Mouse (Mus musculus) regulatory T cell (primary cell): ENCODE measurements around the gene Spg7.
"Not testable (repeated sequence)": the region's sequence is repeated elsewhere in the genome, so short reads cannot be mapped to it uniquely, and the experiment has no call there.

ENCODE experiments used
- in situ Hi-C: fragments of 300-600 bp; cut with MboI, MseI; formaldehyde crosslinking; loops from one replicate; pipeline ENCODE4 v1.15.1; 2025; ENCODE audit warnings: high pct_unique_total_duplicates

The Spg7 gene

GRCm38 (mm10) chr8:123097786-123098584, 35.2 kb downstream of the Spg7 start:
- in situ Hi-C loops = loop anchor here (5.0 kb wide), 1 partner anchor 41 kb away; no protein-coding TSS in a partner anchor

GRCm38 (mm10) chr8:123100288-123100687, 37.5 kb downstream of the Spg7 start:
- in situ Hi-C loops = no loop called here

- in situ Hi-C loops = no loop called here
Measured at GRCm38 (mm10) chr8:123101244-123101643, 38.5 kb downstream of the Spg7 start.

DNA sequence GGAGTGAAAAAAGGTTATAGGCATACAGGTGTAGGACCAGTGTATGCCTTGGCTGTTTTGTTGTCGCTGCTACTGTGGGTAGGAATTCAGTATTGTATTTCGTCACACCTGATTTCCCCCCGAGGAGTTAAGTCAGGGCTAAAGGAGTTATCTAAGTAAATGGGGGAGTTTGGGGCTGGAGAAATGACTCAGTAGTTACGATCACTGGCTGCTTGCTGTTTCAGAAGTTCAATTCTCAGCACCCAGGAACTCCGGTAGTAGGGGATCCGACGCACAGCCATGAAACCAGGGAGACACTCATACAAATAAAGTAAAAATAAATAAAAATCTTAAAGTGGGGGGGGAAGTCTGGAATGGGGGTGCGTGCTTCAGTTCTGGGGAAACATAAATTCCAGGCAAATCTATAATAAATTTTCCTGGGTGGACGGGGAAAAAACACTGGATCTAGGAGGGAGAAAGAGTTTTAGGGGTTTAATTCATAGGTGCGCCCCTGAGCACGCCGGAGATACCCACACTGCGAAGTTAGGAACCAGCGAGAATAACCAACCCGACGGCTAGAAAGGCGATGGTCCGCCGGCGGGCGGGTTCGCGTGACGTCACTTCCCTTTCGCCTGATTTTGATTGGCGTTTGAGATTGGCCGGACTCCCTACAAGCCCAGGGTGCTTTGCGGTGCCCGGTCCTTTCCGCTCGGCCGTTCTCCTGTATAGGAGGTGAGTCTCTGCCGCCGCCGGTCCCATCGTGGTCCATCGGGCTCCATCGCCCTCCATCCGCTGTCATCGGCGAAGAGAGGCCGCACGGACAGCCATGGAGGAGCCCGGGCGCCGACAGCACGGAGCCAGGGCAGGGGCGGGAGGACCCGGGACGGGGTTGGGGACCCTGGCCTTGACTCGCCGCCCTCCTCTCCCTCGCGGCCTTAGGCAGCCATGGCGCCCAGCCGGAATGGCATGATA, 39.3 kb downstream of the Spg7 start, which contains the start of gene Rpl13:
Rpl13 (plus strand) TSS at position 616 of the 951 bp plus-strand sequence.
- in situ Hi-C loops = no loop called here

DNA sequence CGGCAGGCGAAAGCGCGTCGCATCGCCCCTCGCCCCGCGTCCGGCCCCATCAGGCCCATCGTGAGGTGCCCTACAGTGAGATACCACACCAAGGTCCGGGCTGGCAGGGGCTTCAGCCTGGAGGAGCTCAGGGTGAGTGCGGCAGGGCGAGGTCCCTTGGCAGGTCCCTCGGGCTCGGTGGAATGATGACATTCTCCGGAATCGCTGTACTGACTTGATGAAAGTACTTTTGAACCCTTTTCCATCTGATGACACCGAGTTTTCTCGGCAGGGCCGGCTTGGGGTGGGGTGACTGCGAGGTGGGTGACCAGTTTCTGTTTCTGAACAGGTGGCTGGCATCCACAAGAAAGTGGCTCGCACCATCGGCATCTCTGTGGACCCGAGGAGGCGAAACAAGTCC, 40.1 kb downstream of the Spg7 start:
- in situ Hi-C loops = not testable (repeated sequence)

- in situ Hi-C loops = no loop called here
Measured at GRCm38 (mm10) chr8:123103285-123103684, 40.5 kb downstream of the Spg7 start.

DNA sequence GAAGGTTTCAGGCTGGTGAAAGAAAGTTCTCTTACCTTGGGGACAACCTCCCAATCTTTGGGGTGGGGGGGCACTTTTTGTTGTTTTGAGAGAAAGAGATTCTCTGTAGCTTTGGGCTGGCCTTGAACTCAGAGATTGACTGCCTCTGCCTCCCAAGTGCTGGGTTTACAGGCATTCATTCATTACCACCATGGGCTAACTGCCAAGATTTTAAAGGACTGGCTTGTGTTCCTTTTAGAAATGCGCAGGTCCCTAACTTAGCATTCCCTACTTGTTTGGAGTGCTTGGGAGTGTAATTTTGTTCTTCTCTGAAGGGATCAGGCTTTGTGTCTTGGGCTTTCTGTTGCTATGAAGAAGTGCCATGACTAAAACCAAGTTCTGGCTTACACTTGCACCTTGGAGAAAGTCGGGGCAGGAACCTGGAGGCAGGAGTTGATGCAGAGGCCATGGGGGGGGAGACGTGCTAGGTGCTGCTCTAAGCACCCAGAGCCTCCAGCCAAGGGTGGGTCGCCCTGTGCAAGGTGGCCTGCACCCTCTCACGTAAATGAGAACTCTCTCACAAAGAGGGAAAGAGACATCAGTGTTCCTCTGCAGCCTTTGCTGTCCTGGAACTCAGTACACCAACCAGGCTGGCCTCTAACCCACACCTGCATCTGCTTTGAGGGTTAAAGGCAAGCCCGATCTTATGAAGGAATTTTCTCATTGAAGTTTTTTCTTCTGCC, 41.5 kb downstream of the Spg7 start:
- in situ Hi-C loops = no loop called here

DNA sequence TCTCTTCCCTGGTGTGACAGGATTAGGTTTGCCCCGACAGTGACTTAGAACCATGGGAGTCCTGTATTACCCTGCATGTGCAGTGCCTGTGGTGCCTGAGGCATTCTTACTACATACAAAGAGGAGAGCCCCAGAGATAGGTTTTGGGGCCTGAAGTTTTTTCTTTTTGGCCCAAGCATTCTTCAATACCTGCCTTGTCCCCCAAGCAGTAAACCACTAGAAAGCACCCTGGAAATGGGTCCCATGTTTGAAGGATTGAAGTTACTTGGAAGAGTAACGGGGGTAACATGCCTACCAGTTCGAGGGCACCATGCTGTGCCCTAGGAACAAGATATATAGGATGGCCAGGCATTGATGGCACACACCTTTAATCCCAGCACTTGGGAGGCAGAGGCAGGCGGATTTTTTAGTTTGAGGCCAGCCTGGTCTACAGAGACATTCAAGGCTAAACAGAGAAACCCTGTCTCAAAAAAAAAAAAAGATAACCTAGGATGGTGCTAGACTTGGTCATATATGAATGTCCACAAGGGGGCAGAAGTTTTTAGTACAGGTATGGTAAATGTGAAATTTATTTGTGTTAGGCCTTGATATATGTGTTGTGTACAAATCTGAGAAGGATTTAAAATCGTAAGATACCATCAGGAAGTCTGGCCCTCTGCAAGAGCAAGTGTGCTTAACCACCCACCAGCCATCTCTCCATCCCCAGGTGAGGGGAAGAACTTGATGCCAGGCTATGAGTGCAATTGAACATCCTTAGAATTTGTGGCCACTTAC, 43.0 kb downstream of the Spg7 start:
- in situ Hi-C loops = no loop called here

DNA sequence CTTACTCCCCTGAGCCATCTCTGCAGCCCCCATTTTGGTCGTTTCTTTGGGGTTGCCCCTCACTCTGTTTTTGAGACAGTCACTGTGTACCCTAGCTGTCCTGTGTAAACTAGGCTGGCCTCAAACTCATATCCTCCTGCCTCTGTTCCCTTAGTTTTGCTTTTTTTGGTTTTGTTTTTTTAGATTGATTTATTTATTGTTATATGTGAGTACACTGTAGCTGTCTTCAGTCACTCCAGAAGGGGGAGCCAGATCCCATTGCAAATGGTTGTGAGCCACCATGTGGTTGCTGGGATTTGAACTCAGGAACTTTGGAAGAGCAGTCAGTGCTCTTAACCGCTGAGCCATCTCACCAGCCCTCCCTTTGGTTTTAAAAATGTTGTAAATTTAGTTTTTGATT, 43.8 kb downstream of the Spg7 start:
- in situ Hi-C loops = no loop called here

DNA sequence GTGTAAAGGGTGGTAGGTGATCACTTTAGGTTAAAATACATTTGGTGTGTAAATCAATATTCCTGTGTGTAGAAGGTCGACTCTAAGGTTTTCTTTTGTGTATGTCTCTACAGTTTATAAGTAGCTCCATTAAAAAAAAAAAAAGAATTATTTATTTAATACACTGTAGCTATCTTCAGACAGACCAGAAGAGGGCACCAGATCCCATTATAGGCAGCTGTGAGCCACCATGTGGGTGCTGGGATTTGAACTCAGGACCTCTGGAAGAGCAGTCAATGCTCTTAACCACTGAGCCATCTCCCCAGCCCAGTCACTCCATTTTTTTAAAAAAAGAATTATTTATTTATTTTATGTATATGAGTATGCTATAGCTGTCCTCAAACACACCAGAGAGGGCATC, 45.3 kb downstream of the Spg7 start:
- in situ Hi-C loops = no loop called here

- in situ Hi-C loops = no loop called here
Measured at GRCm38 (mm10) chr8:123108953-123109352, 46.2 kb downstream of the Spg7 start.

- in situ Hi-C loops = no loop called here
Measured at GRCm38 (mm10) chr8:123110649-123111048, 47.9 kb downstream of the Spg7 start.

GRCm38 (mm10) chr8:123112892-123113291, 50.1 kb downstream of the Spg7 start:
- in situ Hi-C loops = no loop called here

DNA sequence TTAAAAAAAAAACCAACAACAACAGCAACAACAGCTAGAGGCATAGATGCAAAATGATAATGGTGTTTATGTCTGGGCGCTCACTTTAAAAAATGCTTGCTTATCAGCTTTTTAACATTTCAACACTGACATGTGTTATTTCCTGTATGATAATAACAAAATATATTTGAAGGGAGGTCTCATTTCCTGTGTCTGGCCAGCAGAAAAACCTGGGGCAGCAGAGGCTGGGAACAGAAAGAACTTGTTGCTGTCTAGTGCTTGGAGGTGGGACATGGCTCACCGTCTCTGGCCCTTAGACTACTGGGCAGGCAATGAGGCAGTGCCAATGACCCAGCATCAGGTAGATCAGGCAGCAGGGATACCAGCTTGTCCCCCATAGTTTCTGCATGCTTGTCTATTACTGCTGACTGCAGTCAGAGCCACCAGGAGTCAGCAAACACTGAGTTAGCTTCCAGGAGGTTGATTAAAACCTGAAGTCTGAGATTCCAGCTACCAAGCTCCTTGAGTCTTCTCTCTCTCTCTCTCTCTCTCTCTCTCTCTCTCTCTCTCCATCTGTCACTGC, 51.2 kb downstream of the Spg7 start:
- in situ Hi-C loops = no loop called here

DNA sequence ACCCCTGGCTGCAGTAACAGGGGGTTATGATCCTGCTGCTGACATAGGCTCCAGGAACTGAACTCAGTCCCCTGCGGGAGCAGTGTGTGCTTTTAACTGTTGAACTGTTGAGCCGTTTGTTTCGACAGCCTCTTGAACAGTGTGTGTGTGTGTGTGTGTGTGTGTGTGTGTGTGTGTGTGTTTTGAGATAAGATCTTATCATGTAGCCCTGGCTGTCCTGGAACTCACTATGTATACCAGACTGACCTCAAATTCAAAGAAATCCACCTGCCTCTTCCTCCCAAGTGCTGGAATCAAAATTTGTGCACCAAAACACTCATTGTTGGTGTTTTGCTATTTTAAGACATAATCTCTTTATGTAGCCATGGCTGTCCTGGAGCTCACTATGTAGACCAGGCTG, 51.9 kb downstream of the Spg7 start:
- in situ Hi-C loops = no loop called here

DNA sequence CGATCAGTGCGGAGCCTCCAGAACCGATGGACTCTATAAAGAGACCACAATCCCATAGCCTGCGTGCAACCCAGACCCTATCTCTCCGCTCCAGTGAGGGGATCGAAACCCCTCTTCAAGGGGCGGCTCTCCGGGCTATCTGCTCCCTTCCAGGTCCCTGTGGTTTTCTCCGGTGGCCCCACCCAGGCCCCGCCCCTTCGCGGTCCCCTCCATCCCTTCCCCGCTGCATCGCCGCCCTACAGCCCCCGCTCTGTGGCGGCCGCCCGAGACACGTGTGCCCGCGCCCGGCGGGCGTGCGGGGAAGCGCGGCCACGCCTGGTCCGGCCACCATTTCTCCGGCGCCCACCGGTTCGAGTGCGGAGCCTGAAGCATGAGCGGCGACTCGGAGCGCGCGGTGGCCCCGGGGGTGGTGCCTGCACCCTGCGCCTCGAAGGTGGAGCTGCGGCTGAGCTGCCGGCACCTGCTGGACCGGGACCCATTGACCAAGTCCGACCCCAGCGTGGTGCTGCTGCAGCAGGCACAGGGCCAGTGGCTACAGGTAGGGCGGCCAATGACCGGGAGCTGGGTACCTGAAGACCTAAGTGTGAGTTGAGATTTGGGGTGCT, 54.5 kb downstream of the Spg7 start, which contains the start of gene Cpne7:
Cpne7 (plus strand) TSS at position 248 of the 605 bp plus-strand sequence.
- in situ Hi-C loops = no loop called here

GRCm38 (mm10) chr8:123117744-123118143, 55.0 kb downstream of the Spg7 start:
- in situ Hi-C loops = no loop called here

DNA sequence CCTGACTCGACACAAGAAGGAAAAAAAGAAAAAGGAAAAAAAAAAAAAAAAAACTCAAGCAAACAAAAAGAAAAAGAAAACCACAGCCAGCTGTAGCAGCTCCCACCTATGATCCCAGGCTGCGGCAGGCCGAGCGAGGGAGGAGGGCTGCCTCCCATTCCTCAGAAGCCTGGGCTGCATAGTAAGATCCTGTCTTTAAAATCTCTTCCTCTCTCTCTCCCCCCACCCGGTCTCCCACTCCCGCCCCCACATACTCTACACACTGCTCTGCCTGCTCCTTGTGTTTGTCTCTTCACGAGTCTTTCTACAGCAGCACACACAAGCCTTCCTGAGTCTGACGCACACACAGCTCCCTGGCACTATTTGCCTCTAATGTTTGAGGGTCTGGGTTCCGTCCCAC, 59.3 kb downstream of the Spg7 start:
- in situ Hi-C loops = no loop called here

DNA sequence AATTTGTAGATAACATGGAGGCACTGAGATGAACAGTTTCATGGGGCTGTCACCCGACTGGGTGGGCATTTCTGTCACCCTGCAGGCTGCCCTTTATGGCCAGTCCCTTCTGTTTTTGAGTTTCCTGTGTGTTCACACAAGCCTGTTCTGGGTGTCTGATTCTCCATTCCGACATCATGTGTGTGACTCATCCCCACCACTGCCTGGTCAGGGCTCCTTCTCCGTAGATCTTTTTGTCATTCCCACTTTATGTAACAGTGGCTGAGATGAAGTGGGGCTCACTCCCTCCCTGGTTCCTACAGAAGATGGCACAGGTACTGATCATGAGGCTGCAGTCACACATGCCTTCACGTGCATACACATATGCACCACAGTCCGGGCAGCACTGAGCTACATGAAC, 59.9 kb downstream of the Spg7 start:
- in situ Hi-C loops = no loop called here

GRCm38 (mm10) chr8:123126193-123126816, 63.6 kb downstream of the Spg7 start:
- in situ Hi-C loops = no loop called here
